Mouse (Mus musculus): Measurements from ENCODE around the gene Sema5a.

DNA sequence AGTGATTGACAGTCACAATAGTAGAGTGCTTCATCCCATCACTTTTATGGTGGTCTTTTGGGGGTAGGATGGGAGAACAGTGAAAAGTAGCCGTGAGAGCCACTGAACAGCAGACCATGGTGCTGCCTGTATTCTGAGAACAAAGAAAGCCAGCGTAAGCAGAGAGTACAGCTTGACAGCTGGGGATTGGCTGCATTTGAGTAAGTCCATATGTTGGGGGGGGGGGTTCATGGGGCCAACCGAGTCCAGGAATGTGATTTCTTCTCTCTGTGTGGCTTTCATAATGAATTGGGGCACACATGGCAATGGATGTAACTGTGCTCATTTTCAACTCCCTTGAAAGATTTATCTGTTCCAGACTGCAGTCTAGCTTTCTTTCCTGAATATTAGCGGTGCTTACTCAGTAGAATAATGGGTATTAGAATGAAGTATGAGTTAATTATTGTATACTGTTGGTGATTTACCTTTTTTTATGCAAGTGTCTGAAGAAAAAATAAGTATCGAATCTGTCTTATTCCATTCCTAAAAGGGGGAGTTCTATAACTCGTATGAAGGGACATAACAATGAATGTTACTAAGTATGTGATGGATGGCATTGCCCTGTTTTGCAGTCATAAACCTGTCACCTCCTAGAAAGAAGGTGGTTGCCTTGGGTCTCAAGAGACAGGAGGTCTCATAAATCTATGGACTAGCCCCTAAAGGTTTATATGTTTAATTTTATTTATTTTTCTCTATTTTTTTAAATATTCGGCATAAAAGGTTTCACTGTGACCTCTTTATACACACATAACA lies 203.1 kb downstream of the Sema5a start:
- no peak for TF ChIP-seq CHD2 (IDR thresholded peaks at IDR 0.05; ENCODE audit: low read length)
- no peak for TF ChIP-seq HCFC1 (IDR thresholded peaks at IDR 0.05; ENCODE audit: low read depth, low read length)
- TF ChIP-seq BHLHE40 (IDR thresholded peaks at IDR 0.05; ENCODE audit: low read depth, low read length): no peak
- TF ChIP-seq POLR2AphosphoS2 (IDR thresholded peaks at IDR 0.05; ENCODE audit: low read depth, low read length): no peak
- TF ChIP-seq SIN3A (IDR thresholded peaks at IDR 0.05; ENCODE audit: low read length): no peak
- TF ChIP-seq CTCF (conservative IDR thresholded peaks at IDR 0.05 in 1 of 2, IDR thresholded peaks at IDR 0.05 in 1 of 2; ENCODE audit: low read depth in 2 of 2, low read length in 2 of 2): no peak
- TF ChIP-seq ZC3H11A (IDR thresholded peaks at IDR 0.05; ENCODE audit: low read depth, low read length): no peak
- no peak for TF ChIP-seq USF1 (IDR thresholded peaks at IDR 0.05; ENCODE audit: low read depth, low read length)
- TF ChIP-seq MAFK (IDR thresholded peaks at IDR 0.05; ENCODE audit: insufficient replicate concordance, low read length): no peak
- TF ChIP-seq POLR2A (IDR thresholded peaks at IDR 0.05; ENCODE audit: low read depth, low read length): no peak
- TF ChIP-seq GABPA (IDR thresholded peaks at IDR 0.05; ENCODE audit: insufficient replicate concordance, low read depth, low read length): no peak
- no peak for TF ChIP-seq ETS1 (conservative IDR thresholded peaks at IDR 0.05; ENCODE audit: low read depth, low read length)

Data from CH12.LX (cell line).